Mouse (Mus musculus) CH12.LX (cell line): Measurements from ENCODE around the gene Mpzl2.

Source experiments
- CTCF ChIP-seq, 2 experiments: IDR thresholded peaks in 1 of 2; conservative IDR thresholded peaks in 1 of 2; 2 replicates each; pipeline ENCODE4 v1.5.1; 2011 to 2012; ENCODE audit warnings: low read depth in 2 of 2, low read length in 2 of 2, improper control_type of control experiment in 1 of 2, inconsistent platforms in 1 of 2, mild to moderate bottlenecking in 1 of 2, moderate library complexity in 1 of 2
- ELF1 ChIP-seq: IDR thresholded peaks from 2 replicates; pipeline ENCODE4 v1.6.1; 2014; ENCODE audit warnings: low read depth, mild to moderate bottlenecking, inconsistent platforms, low read length, improper control_type of control experiment
- JUN ChIP-seq: IDR thresholded peaks from 2 replicates; pipeline ENCODE4 v1.6.1; 2011; ENCODE audit warnings: low read depth, mild to moderate bottlenecking, low read length, improper control_type of control experiment, moderate library complexity; ENCODE audit not compliant: insufficient read depth
- POLR2A ChIP-seq: IDR thresholded peaks from 2 replicates; pipeline ENCODE4 v1.6.1; 2011; ENCODE audit warnings: low read depth, mild to moderate bottlenecking, improper control_type of control experiment, low read length
- USF1 ChIP-seq: IDR thresholded peaks from 2 replicates; pipeline ENCODE4 v1.6.1; 2014; ENCODE audit warnings: low read depth, mild to moderate bottlenecking, inconsistent platforms, low read length, improper control_type of control experiment
- USF2 ChIP-seq: conservative IDR thresholded peaks from 2 replicates; pipeline ENCODE4 v1.6.1; 2011; ENCODE audit warnings: low read depth, low read length, improper control_type of control experiment
- ZC3H11A ChIP-seq: IDR thresholded peaks from 2 replicates; pipeline ENCODE4 v1.6.1; 2012; ENCODE audit warnings: low read depth, mild to moderate bottlenecking, inconsistent platforms, low read length, improper control_type of control experiment
- ZNF384 ChIP-seq: IDR thresholded peaks from 2 replicates; pipeline ENCODE4 v1.6.1; 2012; ENCODE audit warnings: low read depth, low read length, improper control_type of control experiment, inconsistent platforms

- TF ChIP-seq CTCF (conservative IDR thresholded peaks at IDR 0.05 in 1 of 2, IDR thresholded peaks at IDR 0.05 in 1 of 2; ENCODE audit: low read depth in 2 of 2, low read length in 2 of 2) = peak in 1 of 2 experiments; percentile 66; a peak in 2 of 4 replicates
- peak; percentile 12; the same call in 1 of the 2 replicates for TF ChIP-seq ZC3H11A
- TF ChIP-seq USF1 = no peak
- TF ChIP-seq JUN = no peak
- TF ChIP-seq ELF1 = no peak
- no peak for TF ChIP-seq POLR2A
- no peak for TF ChIP-seq USF2
- TF ChIP-seq ZNF384 = no peak
Observed at GRCm38 (mm10) chr9:45014879-45015278, 24.7 kb upstream of the Mpzl2 start.
